Mouse (Mus musculus) liver, embryonic 15.5 days (tissue): ENCODE measurements around the gene Stradb. TPM values are rescaled to one million over a fixed set of nuclear protein-coding genes. Genes with fewer than 3 reads are reported as not detected.

Experiments
- ATAC-seq: fragments of 200-750 bp; cut with Nextera tagmentation; 2 replicates; pipeline ENCODE4 v1.8.0; 2017; ENCODE audit warnings: moderate number of reproducible peaks, mild to moderate bottlenecking, moderate library complexity; ENCODE audit not compliant: insufficient read depth
- H3K27ac ChIP-seq: fragments of 300-500 bp; sonication (generic); replicated peaks from 2 replicates; pipeline ENCODE4 v1.5.1; 2015; ENCODE audit warnings: mild to moderate bottlenecking, inconsistent platforms
- H3K27me3 ChIP-seq: fragments of 300-500 bp; sonication (generic); 2 replicates; pipeline ENCODE4 v1.6.1; 2015; ENCODE audit warnings: mild to moderate bottlenecking, inconsistent platforms
- H3K36me3 ChIP-seq: fragments of 300-500 bp; sonication (generic); replicated peaks from 2 replicates; pipeline ENCODE4 v1.6.1; 2015; ENCODE audit warnings: moderate library complexity, mild to moderate bottlenecking, inconsistent platforms
- H3K4me1 ChIP-seq: fragments of 300-500 bp; sonication (generic); replicated peaks from 2 replicates; pipeline ENCODE4 v1.6.1; 2015; ENCODE audit warnings: inconsistent platforms
- H3K4me2 ChIP-seq: fragments of 300-500 bp; sonication (generic); 2 replicates; pipeline ENCODE4 v1.6.1; 2015; ENCODE audit warnings: moderate library complexity, mild to moderate bottlenecking, inconsistent platforms
- H3K4me3 ChIP-seq: fragments of 300-500 bp; sonication (generic); replicated peaks from 2 replicates; pipeline ENCODE4 v1.5.1; 2015; ENCODE audit warnings: mild to moderate bottlenecking, inconsistent platforms
- H3K9ac ChIP-seq: fragments of 300-500 bp; sonication (generic); 2 replicates; pipeline ENCODE4 v1.6.1; 2015; ENCODE audit warnings: moderate library complexity, mild to moderate bottlenecking, inconsistent platforms
- H3K9me3 ChIP-seq: fragments of 300-500 bp; sonication (generic); replicated peaks from 2 replicates; pipeline ENCODE4 v1.6.1; 2016; ENCODE audit warnings: inconsistent platforms
- WGBS: fragments of 180-500 bp; shearing (Covaris S2); methylation state at CpG from one replicate; pipeline ENCODE4 v1.1.7; 2015; ENCODE audit warnings: mixed read lengths; ENCODE audit not compliant: insufficient replicate concordance; 5-methylcytosine and 5-hydroxymethylcytosine counted together
- polyA plus RNA-seq: library from polyadenylated mRNA; unstranded; fragments of >200 nt; fragmentation: Nextera tagmentation; extraction: Ambion mirVana; gene quantifications from 2 replicates; pipeline ENCODE4 v1.2.1, GENCODE M21; 2015

The Stradb gene
- polyA plus RNA-seq, 1 experiment from 2014 or later, result 48.9 TPM

GRCm38 (mm10) chr1:59021556-59021955 lies 48.2 kb downstream of the Stradb start:
- no peak overlapping the region for H3K4me3 ChIP-seq
- H3K36me3 ChIP-seq, result no peaks in the 10 kb centered on the region
- no peak for ATAC-seq
- WGBS, result 57% methylated on average over 3 of the region's 3 CpGs
- no peak overlapping the region for H3K9ac ChIP-seq
- H3K4me1 ChIP-seq, result no peaks in the 10 kb centered on the region
- no peaks in the 10 kb centered on the region for H3K27me3 ChIP-seq
- no peak overlapping the region for H3K27ac ChIP-seq
- no peak overlapping the region for H3K4me2 ChIP-seq
- no peaks in the 10 kb centered on the region for H3K9me3 ChIP-seq

GRCm38 (mm10) chr1:59037723-59038122 lies 64.4 kb downstream of the Stradb start:
- Histone ChIP-seq H3K4me1 (no peaks in the 10 kb centered on the region), H3K4me3 (no peak overlapping the region), H3K4me2 (no peak overlapping the region), H3K36me3 (no peaks in the 10 kb centered on the region), H3K27ac (no peak overlapping the region), H3K9me3 (no peaks in the 10 kb centered on the region), H3K27me3 (no peaks in the 10 kb centered on the region), H3K9ac (no peak overlapping the region)
- ATAC-seq, result no peak
- 56% methylated on average over 5 of the region's 5 CpGs for WGBS

Other genes starting within 250 kb of the Stradb start
- 13.7 and 13.8 TPM in 2 replicates for gene Casp8, start 178.1 kb upstream of the Stradb start, polyA plus RNA-seq
- 53.1 and 57.4 TPM in 2 replicates for gene Trak2, start 92 bp upstream of the Stradb start, polyA plus RNA-seq
- gene C2cd6, start 121.4 kb downstream of the Stradb start, polyA plus RNA-seq, result not detected in 2 replicates
- gene Tmem237, start 146.9 kb downstream of the Stradb start, polyA plus RNA-seq, result 5.2 and 5.8 TPM in 2 replicates
- 0.17 and 0.28 TPM in 2 replicates for gene Mpp4, start 189.9 kb downstream of the Stradb start, polyA plus RNA-seq